Mouse (Mus musculus) 416B (cell line): ENCODE measurements around the gene Mcf2l.

Experiments used
- DNase-seq: peaks from one replicate; pipeline ENCODE4 v3.0.0; 2011; ENCODE audit warnings: low read depth

Mcf2l gene

GRCm38 (mm10) chr8:12994468-12994867 is 120.9 kb downstream of the Mcf2l start:
- no peak for DNase-seq

- DNase-seq, result peak; percentile 23
Observed at GRCm38 (mm10) chr8:12995481-12995880, 121.9 kb downstream of the Mcf2l start.

DNA sequence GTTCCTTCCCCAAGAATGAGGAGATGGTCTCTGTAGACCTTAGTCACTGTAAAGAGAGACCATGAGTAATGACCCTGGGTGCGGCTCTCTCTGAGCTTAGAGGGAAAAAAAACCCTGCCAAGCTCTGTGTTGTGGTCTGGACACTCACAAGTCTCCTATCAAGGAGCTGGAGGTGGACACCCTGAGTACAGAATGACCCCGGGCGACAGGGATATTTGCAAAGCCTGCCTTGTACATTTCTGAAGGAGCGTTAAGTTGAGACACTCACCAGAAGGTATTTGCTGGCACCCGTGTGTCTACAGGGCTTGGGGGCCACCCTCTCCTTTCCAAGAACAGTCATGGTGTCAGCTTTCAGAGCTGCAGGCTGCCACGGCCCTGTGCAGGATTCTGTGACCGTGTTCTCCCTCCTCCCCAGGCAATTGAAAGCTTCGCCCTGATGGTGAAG is 123.2 kb downstream of the Mcf2l start:
- DNase-seq, result no peak

DNA sequence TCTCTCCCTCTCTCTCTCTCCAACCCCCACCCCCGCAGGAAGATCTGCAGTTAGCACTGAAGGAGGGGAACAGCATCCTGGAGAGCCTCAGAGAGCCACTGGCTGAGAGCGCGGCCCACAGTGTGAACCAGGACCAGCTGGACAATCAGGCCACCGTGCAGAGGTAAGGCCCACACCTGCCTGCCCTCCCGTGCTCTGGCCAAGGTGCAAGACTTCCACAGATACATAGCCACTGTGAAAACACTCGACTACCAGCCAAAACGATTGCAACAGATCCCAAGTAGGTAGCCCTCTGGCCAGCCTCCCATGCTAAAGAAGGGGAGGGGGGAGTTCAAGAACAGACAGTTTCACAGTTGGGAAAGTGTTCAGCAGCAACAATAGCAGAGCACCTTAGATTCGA is 124.7 kb downstream of the Mcf2l start:
- DNase-seq, result no peak

- DNase-seq, result no peak
Observed at GRCm38 (mm10) chr8:12999793-13000192, 126.2 kb downstream of the Mcf2l start.

DNA sequence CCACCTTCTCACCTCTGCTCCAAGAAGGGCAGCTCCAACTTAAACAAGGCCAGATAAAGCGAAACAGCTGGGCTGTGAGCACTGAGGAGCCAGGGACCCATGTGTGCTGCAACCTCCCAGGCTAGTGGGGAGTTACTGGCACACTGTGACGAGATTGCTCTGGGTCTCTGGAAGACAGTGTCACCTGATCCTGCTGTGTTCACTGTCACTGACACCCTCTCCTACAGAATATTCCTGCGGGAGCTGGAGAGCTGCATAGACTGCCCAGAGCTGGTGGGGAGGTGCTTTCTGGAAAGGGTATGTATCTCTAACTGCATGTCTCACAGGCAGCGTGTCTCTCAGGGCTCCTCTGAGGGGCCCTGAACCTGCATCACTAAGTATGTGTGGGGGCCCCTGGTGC is 133.9 kb downstream of the Mcf2l start:
- no peak for DNase-seq

DNA sequence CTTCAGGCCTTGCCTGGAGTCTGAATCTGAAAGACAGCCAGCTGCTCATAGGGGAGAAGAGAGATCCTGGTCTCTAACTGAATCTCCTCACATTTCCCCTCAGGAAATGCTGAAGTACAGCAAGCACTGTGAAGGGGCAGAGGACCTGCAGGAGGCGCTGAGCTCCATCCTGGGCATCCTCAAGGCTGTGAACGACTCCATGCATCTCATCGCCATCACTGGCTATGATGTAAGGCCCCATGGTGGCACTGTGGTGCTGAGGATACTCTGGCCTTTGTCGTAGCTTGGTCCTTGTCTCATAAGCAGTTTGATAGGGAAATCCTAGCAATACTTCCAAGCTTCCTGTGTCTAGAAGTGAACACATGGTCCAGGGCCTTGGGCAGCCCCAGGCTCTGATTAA is 136.7 kb downstream of the Mcf2l start:
- DNase-seq, result peak; percentile 83

GRCm38 (mm10) chr8:13019560-13019959 is 146.0 kb downstream of the Mcf2l start:
- DNase-seq, result no peak

- DNase-seq, result no peak
Observed at GRCm38 (mm10) chr8:13021830-13022229, 148.2 kb downstream of the Mcf2l start.

- DNase-seq, result no peak
Observed at GRCm38 (mm10) chr8:13025487-13026224, 152.1 kb downstream of the Mcf2l start, which contains the start of gene F7. Gene F7, plus strand, starts transcription at chr8:13026034.

DNA sequence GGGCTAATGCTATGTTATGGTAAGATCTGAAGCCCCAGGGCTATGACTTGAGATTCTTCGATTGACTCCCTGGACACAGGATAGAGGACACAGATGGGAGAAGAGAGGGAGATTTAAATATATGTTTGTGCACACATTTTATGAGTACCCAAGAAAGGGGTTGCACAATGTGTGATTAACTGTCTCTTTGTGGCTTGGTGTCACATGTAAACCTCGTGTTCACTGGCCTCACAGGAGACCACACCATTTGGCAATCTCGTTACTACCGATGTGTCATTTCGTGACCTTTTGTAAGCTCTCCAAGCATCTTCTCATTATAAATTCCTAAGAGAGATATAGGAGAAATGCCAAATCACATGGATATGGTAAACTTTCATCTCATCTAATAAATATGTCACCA is 154.0 kb downstream of the Mcf2l start:
- peak; percentile 89 for DNase-seq

DNA sequence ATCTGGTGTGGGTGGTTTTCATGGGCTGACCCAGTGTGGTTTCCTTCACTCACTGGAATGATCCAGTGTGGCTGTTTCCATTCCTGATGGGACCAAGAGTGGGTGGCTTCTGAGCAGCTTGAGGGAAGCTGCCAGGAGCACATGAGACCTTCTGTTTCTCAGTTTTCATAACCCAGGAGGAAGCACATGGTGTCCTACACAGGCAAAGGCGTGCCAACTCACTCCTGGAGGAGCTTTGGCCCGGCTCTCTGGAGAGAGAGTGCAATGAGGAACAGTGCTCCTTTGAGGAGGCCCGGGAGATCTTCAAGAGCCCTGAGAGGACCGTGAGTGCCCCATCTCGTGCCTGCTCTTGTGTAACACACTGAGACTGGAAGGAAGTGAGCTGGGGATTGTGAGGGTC is 154.9 kb downstream of the Mcf2l start:
- peak; percentile 23 for DNase-seq

GRCm38 (mm10) chr8:13036346-13036812 is 162.8 kb downstream of the Mcf2l start:
- DNase-seq, result peak; percentile 73

- DNase-seq, result peak; percentile 53
Observed at GRCm38 (mm10) chr8:13037015-13037414, 163.4 kb downstream of the Mcf2l start, which contains the start of gene F10. Gene F10, plus strand, starts transcription at chr8:13037308.

DNA sequence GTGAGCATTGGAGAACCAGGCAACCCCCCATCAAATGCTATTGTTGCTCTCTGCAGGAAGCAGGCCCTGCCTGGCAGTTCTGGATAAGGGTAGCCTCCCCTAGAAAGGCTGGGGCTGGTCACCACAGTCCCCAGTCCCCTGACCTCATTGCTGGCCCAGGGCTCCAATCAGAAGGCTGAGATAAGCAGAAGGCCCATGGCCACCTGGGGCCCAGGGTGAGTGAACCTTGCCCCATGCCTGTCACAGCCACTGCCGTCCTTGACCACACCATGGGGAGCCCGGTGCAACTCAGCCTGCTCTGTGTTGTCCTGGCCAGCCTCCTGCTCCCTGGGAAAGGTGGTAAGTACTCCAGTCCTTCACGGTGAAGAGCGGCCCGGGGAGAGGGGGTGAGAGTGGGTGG is 164.0 kb downstream of the Mcf2l start:
- DNase-seq, result peak; percentile 31

DNA sequence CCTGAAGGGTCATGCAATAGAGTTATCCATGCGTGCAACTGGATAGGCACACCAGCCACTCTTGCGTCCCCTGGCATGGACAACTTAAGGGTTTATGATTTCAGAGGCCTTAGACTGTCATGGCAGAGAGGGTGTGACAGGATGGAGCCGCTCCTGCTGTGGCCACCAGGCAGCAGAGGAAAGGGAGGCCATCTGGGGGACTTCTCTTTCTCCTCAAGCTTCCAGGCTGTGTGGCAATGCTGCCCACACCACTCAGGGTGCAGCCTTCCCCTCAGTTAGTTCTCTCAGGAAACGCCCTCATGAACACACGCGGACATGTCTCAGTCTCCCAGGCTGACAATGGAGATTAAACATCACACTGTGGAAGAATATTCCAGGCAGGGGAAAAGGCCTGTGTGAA is 165.4 kb downstream of the Mcf2l start:
- peak; percentile 43 for DNase-seq

- DNase-seq, result peak; percentile 93
Observed at GRCm38 (mm10) chr8:13041459-13041858, 167.9 kb downstream of the Mcf2l start.

DNA sequence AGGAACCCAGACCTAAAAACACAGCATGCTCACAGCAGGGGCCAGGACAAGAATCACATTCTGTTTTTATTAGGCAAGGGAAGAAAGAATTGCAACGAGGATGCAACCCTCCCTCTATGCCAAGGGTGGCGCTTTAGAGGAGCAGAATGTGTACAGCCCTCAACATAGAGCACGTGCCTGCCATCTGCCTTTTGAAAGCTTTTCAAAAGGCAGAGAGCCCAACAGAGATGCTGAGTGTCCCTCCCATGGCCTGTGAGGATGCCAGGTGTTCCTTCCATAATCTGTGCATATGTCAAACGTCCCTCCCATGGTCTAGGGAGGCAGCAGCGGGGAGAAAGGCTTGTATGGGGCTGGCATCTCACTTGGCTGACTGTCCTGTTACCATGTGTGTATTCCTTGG is 174.0 kb downstream of the Mcf2l start:
- DNase-seq, result no peak

DNA sequence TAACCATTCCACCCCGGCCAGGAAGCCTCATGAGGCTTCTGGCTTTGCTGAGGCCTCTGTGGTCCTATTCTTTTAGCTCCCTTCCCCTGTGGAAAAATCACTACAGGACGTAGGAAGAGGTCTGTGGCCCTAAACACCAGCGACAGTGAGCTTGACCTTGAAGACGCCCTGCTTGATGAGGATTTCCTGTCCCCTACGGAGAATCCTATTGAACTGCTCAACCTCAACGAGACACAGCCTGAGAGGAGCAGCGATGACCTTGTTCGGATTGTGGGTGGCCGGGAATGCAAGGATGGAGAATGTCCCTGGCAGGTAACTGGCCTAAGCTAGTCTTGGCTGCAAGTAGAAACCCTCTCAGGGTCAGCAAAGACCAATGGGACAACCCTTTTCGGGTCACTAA is 176.9 kb downstream of the Mcf2l start:
- no peak for DNase-seq

GRCm38 (mm10) chr8:13057351-13057750 is 183.7 kb downstream of the Mcf2l start:
- DNase-seq, result no peak

DNA sequence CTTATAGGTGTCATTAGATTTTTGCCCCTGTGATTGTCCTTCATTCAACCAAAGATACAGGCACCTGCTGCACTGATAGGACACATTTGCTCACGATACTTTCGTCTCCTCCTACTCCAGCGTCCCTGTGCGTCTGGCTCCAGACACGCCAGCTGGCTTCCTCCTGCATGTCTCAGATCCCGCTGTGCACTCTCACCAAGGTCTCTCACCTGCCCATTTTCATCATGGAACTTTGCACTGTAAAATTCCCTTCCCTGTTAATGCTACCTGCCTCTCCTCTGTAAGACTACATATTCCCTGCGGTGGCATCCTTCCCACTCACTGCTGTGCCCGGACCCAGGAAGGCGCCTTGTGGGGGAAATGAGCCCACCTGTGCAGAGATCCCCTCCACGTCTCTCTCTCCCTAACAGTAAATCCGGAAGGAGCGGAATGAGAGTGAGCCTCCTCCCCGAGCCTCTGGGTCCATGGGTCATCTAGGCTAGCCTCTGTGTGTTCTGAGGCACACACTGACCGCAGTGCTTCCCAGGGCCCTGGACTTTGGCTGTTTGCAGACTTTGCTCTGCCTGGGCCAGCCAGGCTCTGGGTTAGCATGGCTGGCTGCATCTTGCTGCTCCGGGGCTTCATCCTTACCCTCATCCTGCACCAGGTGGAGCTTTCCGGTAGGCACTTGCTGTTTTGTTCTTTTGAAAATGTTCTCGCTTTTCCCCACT is 187.0 kb downstream of the Mcf2l start, which contains the start of gene Proz:
Gene Proz (plus strand): TSS at position 474 of the 710 bp plus-strand sequence.
- DNase-seq, result no peak

GRCm38 (mm10) chr8:13063112-13063511 is 189.5 kb downstream of the Mcf2l start:
- DNase-seq, result no peak
